Mouse (Mus musculus) lung, adult 2 months (tissue): ENCODE measurements at regions not wholly inside any gene's neighbourhood (a gene's known extent, or its start where the extent isn't known, plus 50 kb on each side); places are given as distances from the start of the nearest gene placed in this dataset.
"Not testable (repeated sequence)": the region's sequence is repeated elsewhere in the genome, so short reads cannot be mapped to it uniquely, and the experiment has no call there.

ENCODE experiments used
- DNase-seq: peaks from one replicate; pipeline ENCODE4 v3.0.0; 2022
- H3K4me1 ChIP-seq: fragments of 200-500 bp; 2 replicates; pipeline ENCODE4 v1.6.1; 2011; ENCODE audit warnings: low read length; ENCODE audit not compliant: control insufficient read depth, insufficient read depth
- H3K4me3 ChIP-seq: fragments of 200-500 bp; replicated peaks from 2 replicates; pipeline ENCODE3; 2011; ENCODE audit warnings: low read depth, mild to moderate bottlenecking, control low read depth, low read length; ENCODE audit errors: extremely low read depth
- CTCF ChIP-seq: fragments of 200-500 bp; IDR thresholded peaks from 2 replicates; pipeline ENCODE4 v1.5.1; 2011; ENCODE audit warnings: mild to moderate bottlenecking, low read length, control low read depth; ENCODE audit not compliant: insufficient read depth
- POLR2A ChIP-seq: fragments of 200-500 bp; IDR thresholded peaks from 2 replicates; pipeline ENCODE4 v1.6.1; 2011; ENCODE audit warnings: low read depth, mild to moderate bottlenecking, control low read depth, low read length, borderline replicate concordance; ENCODE audit errors: extremely low read depth
- WGBS: fragments of 180-500 bp; shearing (Covaris S2); methylation state at CpG from one replicate; pipeline ENCODE4 v1.1.7; 2018; 5-methylcytosine and 5-hydroxymethylcytosine counted together

DNA sequence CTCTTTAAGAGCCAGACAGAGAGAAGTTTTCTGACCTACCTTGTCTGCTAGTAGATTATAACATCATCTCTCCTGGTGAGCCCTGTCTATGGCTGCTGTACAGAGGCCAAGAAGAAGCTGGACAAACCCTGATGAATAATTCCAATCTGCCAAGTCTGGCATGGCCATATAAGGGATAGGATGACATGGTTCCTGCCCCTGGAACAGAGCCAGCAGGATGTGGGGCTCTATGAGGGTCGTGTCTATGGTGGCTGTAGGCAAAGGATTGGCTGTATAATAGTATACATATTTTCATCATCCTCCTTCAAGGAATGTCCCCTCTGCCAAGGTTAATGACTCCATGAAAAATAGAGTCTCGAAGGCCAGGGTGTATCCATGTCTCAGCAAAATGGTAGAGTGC lies 75.4 kb upstream of the Cntn1 start:
- WGBS: 48% methylated on average over 2 of the region's 2 CpGs
- TF ChIP-seq CTCF (no peak), POLR2A (no peak)
- Histone ChIP-seq H3K4me1 (no peaks in the 10 kb centered on the region), H3K4me3 (no peak overlapping the region)
- DNase-seq: no peak

DNA sequence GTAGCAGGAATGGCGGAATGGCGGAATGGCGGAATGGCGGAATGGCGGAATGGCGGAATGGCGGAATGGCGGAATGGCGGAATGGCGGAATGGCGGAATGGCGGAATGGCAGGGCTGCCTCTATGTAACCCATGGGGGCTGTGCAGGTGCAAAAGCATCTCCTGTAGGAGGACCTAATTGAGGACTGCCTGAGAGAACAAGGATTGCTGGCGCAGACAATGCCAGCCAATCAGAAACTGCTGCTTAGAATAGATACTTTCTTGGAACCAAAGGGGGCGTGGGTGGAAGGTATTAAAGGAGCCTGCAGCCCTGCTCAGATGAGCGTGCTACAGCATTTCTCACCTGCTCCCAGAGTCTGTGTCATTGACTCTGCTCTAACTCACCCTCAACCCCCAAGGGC lies 67.8 kb upstream of the Cntn1 start:
- H3K4me1 ChIP-seq, DNase-seq, H3K4me3 ChIP-seq: not testable (repeated sequence)
- WGBS: 98% methylated on average over 15 of the region's 15 CpGs

DNA sequence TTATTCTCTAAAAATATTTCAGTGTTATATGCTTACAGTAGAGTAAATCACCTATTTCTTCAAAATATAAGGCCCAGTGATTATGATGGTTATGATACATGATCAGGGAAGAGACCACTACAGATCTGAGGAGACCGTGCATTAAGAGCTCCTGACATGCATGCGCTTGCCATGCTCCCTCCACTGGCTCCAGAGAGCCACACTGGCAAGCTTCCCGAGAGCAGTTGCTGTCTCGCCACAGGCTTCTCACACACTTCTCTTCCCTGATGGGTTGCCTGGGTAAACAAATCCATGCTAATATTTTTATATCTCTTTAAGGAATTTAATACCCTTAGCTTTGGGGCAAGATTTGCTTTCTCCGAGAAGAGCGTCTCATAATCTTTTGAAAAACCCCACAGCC lies 50.9 kb upstream of the Cntn1 start:
- no peak overlapping the region for H3K4me3 ChIP-seq
- no peak for DNase-seq
- 60% methylated on average over 6 of the region's 6 CpGs for WGBS
- no peaks in the 10 kb centered on the region for H3K4me1 ChIP-seq
- TF ChIP-seq CTCF: no peak
- TF ChIP-seq POLR2A: no peak
